Mouse (Mus musculus) embryonic facial prominence, embryonic 14.5 days (tissue): ENCODE data around the gene Hoga1. TPM values are rescaled to one million over a fixed set of nuclear protein-coding genes. Genes with fewer than 3 reads are reported as not detected.

Experiments used
- ATAC-seq: fragments of 200-750 bp; cut with Nextera tagmentation; 2 replicates; pipeline ENCODE4 v1.8.0; 2017; ENCODE audit warnings: low read depth, moderate number of reproducible peaks, moderate TSS enrichment
- DNase-seq: peaks from one replicate; pipeline ENCODE4 v3.0.0-alpha.2; 2015; ENCODE audit warnings: low spot score
- H3K27ac ChIP-seq: fragments of 300-500 bp; sonication (generic); replicated peaks from 2 replicates; pipeline ENCODE4 v1.5.1; 2014; ENCODE audit warnings: low read depth, mild to moderate bottlenecking, low read length, moderate library complexity
- H3K27me3 ChIP-seq: fragments of 300-500 bp; sonication (generic); replicated peaks from 2 replicates; pipeline ENCODE4 v1.6.1; 2014; ENCODE audit warnings: low read length; ENCODE audit not compliant: control insufficient read depth, insufficient read depth
- H3K36me3 ChIP-seq: fragments of 300-500 bp; sonication (generic); 2 replicates; pipeline ENCODE4 v1.6.1; 2014; ENCODE audit warnings: low read length, mixed read lengths; ENCODE audit not compliant: control insufficient read depth, insufficient read depth
- H3K4me1 ChIP-seq: fragments of 300-500 bp; sonication (generic); 2 replicates; pipeline ENCODE4 v1.6.1; 2014; ENCODE audit warnings: antibody characterized with exemption, low read length; ENCODE audit not compliant: control insufficient read depth, insufficient read depth
- H3K4me2 ChIP-seq: fragments of 300-500 bp; sonication (generic); 2 replicates; pipeline ENCODE4 v1.6.1; 2014; ENCODE audit warnings: low read depth, mild to moderate bottlenecking, low read length, moderate library complexity, mixed read lengths
- H3K4me3 ChIP-seq: fragments of 300-500 bp; sonication (generic); 2 replicates; pipeline ENCODE4 v1.5.1; 2014; ENCODE audit warnings: low read depth, mild to moderate bottlenecking, low read length
- H3K9ac ChIP-seq: fragments of 300-500 bp; sonication (generic); 2 replicates; pipeline ENCODE4 v1.6.1; 2014; ENCODE audit warnings: low read depth, mild to moderate bottlenecking, low read length, moderate library complexity, mixed read lengths
- H3K9me3 ChIP-seq: fragments of 300-500 bp; sonication (generic); 2 replicates; pipeline ENCODE4 v1.6.1; 2016; ENCODE audit warnings: low read length; ENCODE audit not compliant: control insufficient read depth
- WGBS: fragments of 180-500 bp; shearing (Covaris S2); extraction: QIAGEN DNeasy Blood & Tissue Kit; methylation state at CpG from one replicate; pipeline ENCODE4 v1.1.7; 2014; 5-methylcytosine and 5-hydroxymethylcytosine counted together
- polyA plus RNA-seq: library from polyadenylated mRNA; unstranded; fragments of >200 nt; fragmentation: Nextera tagmentation; extraction: Ambion mirVana; gene quantifications from 2 replicates; pipeline ENCODE4 v1.2.1, GENCODE M21; 2014

Gene Hoga1
- polyA plus RNA-seq, 1 experiment from 2014 or later = 1.0 TPM

DNA sequence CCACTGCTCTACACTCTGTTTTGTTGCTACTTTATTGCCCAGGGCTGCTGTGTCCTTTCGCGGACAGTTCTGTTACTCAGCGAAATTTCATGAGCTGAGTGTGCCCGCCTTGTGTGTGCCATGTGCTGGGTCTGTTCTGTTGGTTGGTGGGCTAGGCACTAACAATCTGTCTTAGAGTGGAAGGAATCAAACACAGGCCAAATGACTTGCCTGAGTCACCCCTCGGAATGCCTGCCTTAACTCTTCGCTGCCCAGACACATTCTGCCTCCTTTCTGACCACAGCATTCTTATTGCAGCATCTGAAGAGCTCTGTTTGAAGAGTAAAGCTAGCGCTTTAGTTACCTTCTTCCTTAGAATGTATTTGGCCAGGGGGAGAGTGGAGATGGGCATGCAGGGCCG lies 38.8 kb upstream of the Hoga1 start:
- WGBS = 64% methylated on average over 8 of the region's 8 CpGs
- H3K36me3 ChIP-seq = no peaks in the 10 kb centered on the region
- H3K9me3 ChIP-seq = no peaks in the 10 kb centered on the region
- H3K4me1 ChIP-seq = peaks cover 23% of the 10 kb centered on the region
- no peak overlapping the region for H3K4me2 ChIP-seq
- ATAC-seq (no peak), DNase-seq (no peak)
- no peaks in the 10 kb centered on the region for H3K27me3 ChIP-seq
- no peak overlapping the region for H3K4me3 ChIP-seq
- no peak overlapping the region for H3K27ac ChIP-seq
- no peak overlapping the region for H3K9ac ChIP-seq

DNA sequence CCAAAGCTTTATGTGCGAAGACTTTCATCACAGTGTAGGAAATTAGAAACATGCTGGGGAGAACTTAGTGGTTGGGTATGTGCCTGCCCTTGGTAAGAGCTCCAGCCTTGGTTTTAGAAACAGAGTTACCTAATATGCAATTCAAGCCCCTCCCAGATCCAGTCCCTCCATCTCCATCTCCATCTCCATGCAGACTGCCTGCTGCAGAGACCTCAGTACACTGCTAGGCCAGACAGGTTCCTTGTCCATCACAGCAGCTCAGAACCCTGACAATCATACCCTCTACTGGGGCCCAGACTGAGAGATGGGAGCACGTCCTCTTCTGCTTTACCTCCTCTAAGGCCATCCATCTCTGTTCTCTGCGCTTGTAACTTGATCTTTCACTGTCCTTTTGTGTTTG lies 36.8 kb upstream of the Hoga1 start:
- no peak overlapping the region for H3K27ac ChIP-seq
- no peak overlapping the region for H3K4me3 ChIP-seq
- no peak overlapping the region for H3K4me2 ChIP-seq
- DNase-seq (no peak), ATAC-seq (no peak)
- H3K4me1 ChIP-seq = peaks cover 23% of the 10 kb centered on the region
- H3K9ac ChIP-seq = no peak overlapping the region
- WGBS = 36% methylated on average over 3 of the region's 3 CpGs
- H3K27me3 ChIP-seq = no peaks in the 10 kb centered on the region
- H3K9me3 ChIP-seq = no peaks in the 10 kb centered on the region
- no peaks in the 10 kb centered on the region for H3K36me3 ChIP-seq

- Histone ChIP-seq H3K4me3 (no peak overlapping the region), H3K27ac (no peak overlapping the region), H3K4me1 (peaks cover 23% of the 10 kb centered on the region), H3K9ac (no peak overlapping the region), H3K36me3 (no peaks in the 10 kb centered on the region), H3K4me2 (no peak overlapping the region), H3K9me3 (no peaks in the 10 kb centered on the region), H3K27me3 (no peaks in the 10 kb centered on the region)
- 32% methylated on average over 7 of the region's 7 CpGs for WGBS
- ATAC-seq (no peak), DNase-seq (no peak)
These were observed 36.3 kb upstream of the Hoga1 start for GRCm38 (mm10) chr19:42009067-42009466.

DNA sequence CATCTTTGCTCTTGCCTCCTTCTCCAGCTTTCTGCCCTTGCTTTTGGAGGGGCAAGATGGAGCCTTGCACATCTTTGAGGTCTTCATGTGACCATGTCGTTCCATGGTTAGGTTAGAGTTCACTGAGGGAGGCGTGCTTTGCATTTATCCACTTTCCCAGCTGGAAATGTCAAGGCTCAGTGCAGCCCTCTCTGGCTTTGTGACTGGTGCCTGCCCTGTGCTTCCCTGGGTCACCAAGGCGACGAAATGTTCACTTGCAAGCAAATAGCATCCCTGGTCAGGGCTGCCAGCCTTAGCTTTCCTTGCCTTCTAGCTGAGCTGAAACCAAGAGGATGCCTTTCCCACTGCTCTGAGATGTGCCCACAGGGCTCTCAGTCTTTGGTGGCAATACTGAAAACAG lies 35.0 kb upstream of the Hoga1 start:
- no peak overlapping the region for H3K4me2 ChIP-seq
- no peaks in the 10 kb centered on the region for H3K9me3 ChIP-seq
- no peak overlapping the region for H3K27ac ChIP-seq
- ATAC-seq (no peak), DNase-seq (no peak)
- 79% methylated on average over 4 of the region's 4 CpGs for WGBS
- H3K9ac ChIP-seq = no peak overlapping the region
- H3K36me3 ChIP-seq = no peaks in the 10 kb centered on the region
- no peaks in the 10 kb centered on the region for H3K27me3 ChIP-seq
- peaks cover 22% of the 10 kb centered on the region for H3K4me1 ChIP-seq
- H3K4me3 ChIP-seq = no peak overlapping the region

DNA sequence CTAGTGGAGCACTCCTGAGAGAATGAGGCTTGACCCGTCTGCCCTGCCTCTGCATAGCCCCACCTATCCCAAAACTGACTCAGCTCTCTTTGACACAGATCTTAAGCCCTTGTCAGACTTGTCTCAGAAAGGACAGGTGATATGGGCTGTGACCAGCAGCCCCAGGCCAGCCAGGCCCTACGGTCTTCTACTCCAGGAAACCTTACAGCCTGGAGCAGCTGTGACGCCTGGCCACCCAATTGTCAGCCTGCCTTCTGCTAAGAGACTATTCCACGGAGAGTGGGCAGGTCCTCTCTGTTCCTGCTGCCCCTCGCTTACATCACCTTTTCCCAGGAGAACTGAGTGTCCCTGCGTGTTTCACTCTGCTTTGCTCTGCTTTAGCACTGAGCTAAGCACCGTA lies 34.3 kb upstream of the Hoga1 start:
- H3K4me3 ChIP-seq = no peak overlapping the region
- H3K9ac ChIP-seq = no peak overlapping the region
- no peaks in the 10 kb centered on the region for H3K36me3 ChIP-seq
- H3K27me3 ChIP-seq = no peaks in the 10 kb centered on the region
- H3K4me1 ChIP-seq = peaks cover 21% of the 10 kb centered on the region
- no peak for DNase-seq
- no peak overlapping the region for H3K27ac ChIP-seq
- ATAC-seq = peak; percentile 28; the same call in 1 of the 2 replicates
- H3K4me2 ChIP-seq = no peak overlapping the region
- H3K9me3 ChIP-seq = no peaks in the 10 kb centered on the region
- WGBS = 72% methylated on average over 7 of the region's 7 CpGs

- Histone ChIP-seq H3K4me3 (no peak overlapping the region), H3K9me3 (no peaks in the 10 kb centered on the region), H3K27me3 (no peaks in the 10 kb centered on the region), H3K36me3 (no peaks in the 10 kb centered on the region), H3K4me2 (no peak overlapping the region), H3K27ac (no peak overlapping the region), H3K9ac (no peak overlapping the region), H3K4me1 (peaks cover 39% of the 10 kb centered on the region)
- ATAC-seq = peak; percentile 41; the same call in 1 of the 2 replicates
- peak; percentile 32 for DNase-seq
- WGBS = 77% methylated on average over 3 of the region's 3 CpGs
These were observed 31.1 kb upstream of the Hoga1 start for GRCm38 (mm10) chr19:42014231-42014825.

DNA sequence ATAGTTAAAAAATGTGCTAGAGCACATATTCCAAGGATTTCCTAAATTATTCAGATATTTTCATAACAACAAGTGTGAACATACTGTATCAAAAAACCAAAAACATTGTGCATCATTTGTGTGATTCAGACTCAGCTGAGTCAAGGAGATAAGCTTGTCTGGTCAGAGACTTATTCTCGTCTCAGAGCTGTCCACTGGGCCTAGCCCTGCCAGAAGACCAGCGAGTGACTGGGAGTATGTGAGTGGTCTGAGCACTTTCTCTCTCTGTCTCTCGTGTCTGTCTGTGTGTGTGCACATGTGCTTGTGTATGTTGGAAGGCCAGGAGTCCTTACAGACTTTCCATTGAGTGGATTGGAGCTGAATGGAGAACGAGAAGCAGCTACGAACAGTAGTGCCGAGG lies 30.4 kb upstream of the Hoga1 start:
- no peaks in the 10 kb centered on the region for H3K36me3 ChIP-seq
- H3K4me1 ChIP-seq = peaks cover 39% of the 10 kb centered on the region
- no peak overlapping the region for H3K27ac ChIP-seq
- no peak for DNase-seq
- ATAC-seq = no peak
- no peaks in the 10 kb centered on the region for H3K9me3 ChIP-seq
- H3K4me2 ChIP-seq = no peak overlapping the region
- H3K27me3 ChIP-seq = no peaks in the 10 kb centered on the region
- H3K9ac ChIP-seq = no peak overlapping the region
- 83% methylated on average over 6 of the region's 6 CpGs for WGBS
- no peak overlapping the region for H3K4me3 ChIP-seq

- Histone ChIP-seq H3K36me3 (no peaks in the 10 kb centered on the region), H3K27me3 (no peaks in the 10 kb centered on the region), H3K9me3 (no peaks in the 10 kb centered on the region), H3K4me1 (peaks cover 39% of the 10 kb centered on the region), H3K4me3 (no peak overlapping the region), H3K27ac (peak overlapping the region; percentile 87), H3K4me2 (no peak overlapping the region), H3K9ac (no peak overlapping the region)
- ATAC-seq = no peak
- 47% methylated on average over 4 of the region's 4 CpGs for WGBS
- DNase-seq = peak; percentile 33
These were observed 29.2 kb upstream of the Hoga1 start for GRCm38 (mm10) chr19:42016251-42016650.

DNA sequence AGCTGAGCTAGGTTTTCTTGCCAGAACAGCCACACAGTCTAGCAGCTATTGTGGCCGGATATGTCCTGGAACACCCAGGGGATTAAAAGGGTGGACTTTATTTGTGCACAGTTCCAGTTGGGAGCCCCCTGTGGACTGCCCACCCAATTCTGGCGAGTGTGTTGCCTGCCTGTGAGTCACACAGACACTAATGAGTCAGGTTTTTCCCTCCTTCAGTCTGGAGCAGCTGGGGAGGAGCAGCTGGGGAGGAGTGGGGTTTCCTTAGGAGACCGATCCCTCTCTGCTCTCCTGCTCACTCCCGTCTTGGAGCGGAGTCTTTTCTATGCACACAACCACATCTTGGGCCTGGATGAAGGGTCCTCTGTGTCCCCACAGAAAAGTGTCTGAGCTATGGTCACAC lies 28.6 kb upstream of the Hoga1 start:
- DNase-seq = peak; percentile 61
- Histone ChIP-seq H3K9ac (no peak overlapping the region), H3K36me3 (no peaks in the 10 kb centered on the region), H3K4me2 (no peak overlapping the region; the same call in 1 of the 2 replicates), H3K27ac (peak overlapping the region; percentile 87), H3K27me3 (no peaks in the 10 kb centered on the region), H3K4me1 (peaks cover 45% of the 10 kb centered on the region), H3K9me3 (no peaks in the 10 kb centered on the region), H3K4me3 (no peak overlapping the region)
- 0 out of 2 replicates have a peak, but pooled peaks have one; percentile 13 for ATAC-seq
- WGBS = 52% methylated on average over 5 of the region's 5 CpGs
